Mouse (Mus musculus): ENCODE measurements around the gene Pcdh7.
"Not testable (repeated sequence)": the region's sequence is repeated elsewhere in the genome, so short reads cannot be mapped to it uniquely, and the experiment has no call there.

The Pcdh7 gene

GRCm38 (mm10) chr5:58117896-58118295 is 400.1 kb downstream of the Pcdh7 start:
- DNase-seq (ENCODE audit: low spot score in 2 of 2) = no peak

- no peak for DNase-seq (ENCODE audit: low spot score in 2 of 2)
Observed at GRCm38 (mm10) chr5:58118930-58119611, 401.3 kb downstream of the Pcdh7 start.

GRCm38 (mm10) chr5:58143897-58144296 is 426.1 kb downstream of the Pcdh7 start:
- DNase-seq (ENCODE audit: low spot score in 2 of 2) = no peak

DNA sequence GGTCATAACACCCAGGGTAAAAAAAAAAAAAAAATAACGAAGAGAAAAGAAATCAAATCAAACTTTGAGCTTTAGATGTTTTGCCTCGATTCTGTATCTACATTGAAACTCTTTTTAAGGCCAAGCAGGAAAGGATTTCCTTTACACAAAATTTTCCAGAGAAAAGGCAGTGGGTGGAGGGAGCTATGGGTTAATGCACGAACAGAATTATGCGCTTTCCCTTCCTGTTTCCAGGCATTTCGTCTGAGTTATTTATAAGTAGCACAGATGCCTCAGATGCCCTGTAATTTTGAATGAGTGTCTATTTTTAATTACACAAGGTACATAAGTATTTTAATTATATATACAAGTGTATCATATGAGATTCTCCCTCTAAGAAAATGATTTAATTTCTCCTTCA is 436.2 kb downstream of the Pcdh7 start:
- no peak for DNase-seq (ENCODE audit: low spot score in 2 of 2)

GRCm38 (mm10) chr5:58172218-58172617 is 454.5 kb downstream of the Pcdh7 start:
- no peak for DNase-seq (ENCODE audit: low spot score in 2 of 2)

DNA sequence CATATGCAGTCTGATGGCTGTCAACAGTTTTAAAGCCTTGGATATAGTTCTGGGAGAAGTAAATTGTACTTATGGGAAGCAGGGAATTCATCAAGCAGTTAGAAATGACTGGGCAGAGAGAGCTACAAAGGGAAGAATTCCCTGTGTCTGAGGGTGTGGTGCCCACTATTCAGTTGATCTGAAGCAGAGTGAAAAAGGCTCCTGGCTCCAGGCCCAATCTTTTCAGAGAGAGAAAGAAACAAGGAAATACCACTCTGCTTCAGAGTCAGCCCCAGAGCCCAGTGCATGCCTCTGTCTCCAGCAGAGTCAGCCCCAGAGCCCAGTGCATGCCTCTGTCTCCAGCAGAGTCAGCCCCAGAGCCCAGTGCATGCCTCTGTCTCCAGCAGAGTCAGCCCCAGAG is 456.6 kb downstream of the Pcdh7 start:
- not testable (repeated sequence) for DNase-seq (ENCODE audit: low spot score in 2 of 2)

DNA sequence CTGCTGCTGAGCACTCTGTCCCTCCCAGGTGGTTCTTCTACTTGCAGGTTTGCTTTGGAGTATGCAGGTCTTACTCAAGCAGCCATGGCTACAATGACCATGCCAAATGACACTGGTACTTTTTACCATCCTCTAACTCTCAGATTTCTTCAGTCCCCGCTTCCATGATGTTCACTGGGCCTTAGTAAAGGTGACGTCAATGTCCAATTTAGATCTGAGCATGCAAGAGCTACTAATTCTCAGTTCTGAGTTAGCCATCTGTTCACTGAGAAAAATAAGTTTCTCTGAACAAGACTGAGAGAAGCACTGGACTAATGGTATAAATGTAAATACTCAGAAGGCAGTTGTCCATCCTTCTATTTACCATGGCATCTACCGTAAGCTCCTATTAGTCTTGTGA is 457.8 kb downstream of the Pcdh7 start:
- DNase-seq (ENCODE audit: low spot score in 2 of 2) = no peak

Data from urinary bladder, postnatal 36 days (tissue).